Mouse (Mus musculus): ENCODE data around the gene Nprl2.

Gene Nprl2

DNA sequence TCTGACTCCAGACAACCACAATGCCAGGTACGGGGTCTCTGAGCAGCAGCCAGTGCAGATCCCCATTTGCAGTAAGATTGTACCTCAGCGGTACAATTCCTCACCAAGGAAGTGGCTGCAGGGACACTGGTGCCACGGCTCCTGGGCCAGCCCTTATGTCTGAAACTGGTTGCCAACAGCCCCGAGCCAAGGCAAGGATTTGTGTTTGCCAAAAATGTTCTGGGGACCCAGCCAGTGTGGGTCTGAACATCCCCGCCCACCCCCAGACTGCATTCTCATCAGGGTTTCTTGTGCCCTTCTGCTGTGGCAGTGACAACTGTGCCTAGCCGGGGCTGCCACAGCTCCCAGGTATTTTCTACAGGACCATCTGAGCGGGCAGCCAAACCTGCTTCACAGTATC, 3.8 kb upstream of the Nprl2 start:
- no peak for DNase-seq

GRCm38 (mm10) chr9:107538711-107539110, 3.3 kb upstream of the Nprl2 start:
- no peak for DNase-seq

DNA sequence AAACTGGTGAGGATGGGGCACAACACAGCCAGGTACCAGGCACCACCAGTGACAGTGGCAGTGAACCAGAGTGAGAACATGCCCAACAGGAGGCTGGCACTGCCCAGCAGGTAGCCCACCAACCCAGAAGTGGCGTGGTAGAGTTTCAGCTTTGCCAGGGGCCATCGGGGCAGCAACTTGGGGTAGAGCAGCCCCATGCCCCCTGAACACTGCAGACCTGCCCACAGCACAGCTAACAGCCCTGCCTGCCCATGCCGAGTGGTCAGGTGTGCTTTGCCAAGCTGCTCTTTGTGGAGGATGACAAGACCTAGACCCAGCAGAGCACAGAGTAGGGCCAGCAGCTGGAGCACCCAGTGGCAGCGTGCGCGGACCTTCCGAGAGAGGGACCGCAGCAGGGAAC, 2.1 kb upstream of the Nprl2 start:
- DNase-seq: no peak

- DNase-seq: no peak
Observed at GRCm38 (mm10) chr9:107540420-107540819, 1.6 kb upstream of the Nprl2 start.

DNA sequence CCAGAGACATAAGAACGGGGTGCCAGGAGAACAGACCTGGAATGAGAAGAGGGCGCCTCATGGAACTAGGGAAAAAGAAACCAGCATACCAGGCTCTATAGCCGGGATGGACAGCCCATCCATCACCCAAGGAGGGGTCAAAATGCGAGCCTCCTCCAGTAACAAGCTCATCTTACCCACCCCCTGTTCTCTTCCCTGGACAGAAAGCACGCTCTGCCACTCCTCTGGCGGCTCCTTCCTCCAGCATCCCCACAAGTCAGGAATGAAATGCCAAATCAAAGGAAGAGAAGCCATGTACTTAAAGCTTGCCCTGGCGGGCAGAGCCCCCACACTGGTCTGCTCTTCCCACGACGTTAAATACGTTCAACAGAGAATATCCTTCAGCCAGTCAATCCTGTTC, 1.0 kb upstream of the Nprl2 start:
- DNase-seq: no peak

DNA sequence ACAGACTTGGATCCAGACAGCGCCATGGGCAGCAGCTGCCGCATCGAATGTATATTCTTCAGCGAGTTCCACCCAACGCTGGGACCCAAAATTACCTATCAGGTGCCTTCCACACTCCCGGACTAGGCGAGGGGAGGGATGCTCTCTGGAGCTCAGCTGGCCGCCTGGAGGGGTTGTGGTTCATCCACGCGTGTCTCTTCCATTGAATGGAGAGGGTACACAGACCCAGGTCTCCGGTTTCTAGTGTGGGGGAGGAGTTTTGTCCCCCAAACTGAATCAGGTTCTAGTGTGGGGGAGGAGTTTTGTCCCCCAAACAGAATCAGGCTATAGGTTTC, 293 bp downstream of the Nprl2 start:
- DNase-seq: no peak

DNA sequence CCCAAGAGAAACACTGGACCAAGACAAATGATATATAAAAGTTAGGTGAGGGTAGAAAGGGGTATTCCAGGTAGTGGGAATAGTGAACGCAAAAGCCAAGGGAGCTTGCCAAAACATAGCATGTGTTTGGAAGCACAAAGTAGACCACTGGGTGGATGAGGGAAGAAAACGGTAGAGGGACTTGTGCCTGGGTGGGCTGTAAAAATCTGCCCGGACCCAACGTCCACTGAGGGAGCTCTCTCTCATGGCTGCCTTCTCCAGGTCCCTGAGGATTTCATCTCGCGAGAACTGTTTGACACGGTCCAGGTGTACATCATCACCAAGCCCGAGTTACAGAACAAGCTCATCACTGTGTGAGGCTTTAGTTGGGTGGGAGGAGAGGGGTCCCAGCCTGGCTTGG, 695 bp downstream of the Nprl2 start:
- no peak for DNase-seq

DNA sequence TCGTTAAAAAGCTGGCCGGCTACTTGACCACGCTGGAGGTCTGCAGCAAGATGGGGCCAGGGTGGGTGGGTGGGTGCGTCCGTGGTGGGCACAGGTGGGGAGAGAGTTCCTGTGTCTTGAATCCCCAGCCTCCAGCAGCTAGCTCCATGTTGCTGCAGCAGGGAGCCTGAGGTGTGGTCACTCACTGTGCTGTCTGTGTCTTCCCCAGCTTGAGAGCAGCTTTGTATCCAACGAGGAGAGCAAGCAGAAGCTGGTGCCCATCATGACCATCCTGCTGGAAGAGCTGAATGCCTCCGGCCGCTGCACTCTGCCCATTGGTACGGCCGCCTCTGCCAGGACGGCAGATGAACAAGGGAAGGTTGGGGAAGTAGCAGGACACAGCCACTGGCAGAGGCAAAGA, 1.3 kb downstream of the Nprl2 start:
- no peak for DNase-seq

- no peak for DNase-seq
Observed at GRCm38 (mm10) chr9:107544196-107544700, 2.2 kb downstream of the Nprl2 start.

DNA sequence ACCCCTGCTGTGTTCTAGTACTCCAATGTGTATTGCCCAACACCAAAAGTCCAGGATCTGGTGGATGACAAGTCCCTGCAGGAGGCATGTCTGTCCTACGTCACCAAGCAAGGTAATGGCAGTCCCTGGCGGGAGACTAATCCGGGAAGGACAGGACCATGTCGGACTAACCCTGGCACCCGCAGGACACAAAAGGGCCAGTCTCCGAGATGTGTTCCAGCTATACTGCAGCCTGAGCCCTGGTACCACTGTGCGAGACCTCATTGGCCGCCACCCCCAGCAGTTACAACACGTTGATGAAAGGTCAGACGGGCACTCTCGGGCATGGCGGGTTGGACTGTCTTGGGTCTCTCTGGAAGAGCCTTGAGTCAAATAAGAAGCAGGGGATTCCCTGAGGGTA, 2.7 kb downstream of the Nprl2 start:
- no peak for DNase-seq

DNA sequence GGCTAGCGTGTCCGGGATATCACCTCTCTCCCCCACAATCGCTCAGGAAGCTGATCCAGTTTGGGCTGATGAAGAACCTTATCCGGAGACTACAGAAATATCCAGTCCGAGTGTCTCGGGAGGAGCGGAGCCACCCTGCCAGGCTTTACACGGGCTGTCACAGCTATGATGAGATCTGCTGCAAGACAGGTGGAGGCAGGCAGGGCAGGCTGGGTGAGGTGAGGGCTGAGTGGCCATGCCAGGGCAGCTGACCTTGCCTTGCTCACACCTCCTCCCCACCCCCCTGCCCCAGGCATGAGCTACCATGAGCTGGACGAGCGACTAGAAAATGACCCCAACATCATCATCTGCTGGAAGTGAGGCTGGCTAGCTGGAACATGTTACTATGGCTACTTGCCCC, 3.2 kb downstream of the Nprl2 start:
- no peak for DNase-seq

DNA sequence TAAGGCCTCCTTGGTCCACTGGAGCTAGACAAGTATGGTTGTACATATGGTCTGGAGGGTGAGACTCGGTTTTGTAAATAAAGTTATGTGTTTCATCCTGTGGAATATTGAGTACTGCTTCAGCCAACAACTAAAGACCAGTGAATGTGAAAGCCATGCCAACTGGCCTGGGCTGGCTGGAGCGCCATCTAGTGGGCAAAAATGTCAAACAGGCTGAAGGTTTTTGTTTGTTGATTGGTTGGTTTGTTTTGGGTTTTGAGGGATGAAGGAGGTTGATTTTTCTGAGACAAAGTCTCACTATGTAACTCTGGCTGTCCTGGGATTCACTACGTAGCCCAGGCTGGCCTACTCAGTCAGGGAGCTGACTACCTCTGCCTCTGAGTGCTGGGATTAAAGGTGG, 3.6 kb downstream of the Nprl2 start:
- DNase-seq: peak; percentile 86

GRCm38 (mm10) chr9:107547026-107547425, 5.0 kb downstream of the Nprl2 start, which contains the start of gene Zmynd10:
Gene Zmynd10, plus strand, starts transcription at chr9:107547298.
- DNase-seq: peak; percentile 96

DNA sequence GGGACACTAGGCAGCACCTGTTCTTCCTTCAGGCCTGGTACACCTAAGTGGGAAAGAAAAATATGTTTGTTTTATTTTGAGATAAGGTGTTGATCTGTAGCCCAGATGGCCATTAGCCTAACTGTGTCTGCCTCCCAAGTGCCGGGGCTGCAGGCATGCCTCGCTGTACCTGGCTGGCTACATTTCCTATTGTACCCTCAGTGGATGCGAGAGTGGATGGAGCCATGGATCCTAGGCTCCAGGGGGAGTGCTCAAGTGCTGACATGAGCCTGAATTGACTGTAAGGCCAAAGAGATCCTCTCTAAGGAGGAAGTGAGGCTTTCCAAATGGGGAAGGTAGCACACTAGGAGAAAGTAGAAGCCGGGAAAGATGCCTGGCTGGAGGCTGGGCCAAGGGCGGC, 5.9 kb downstream of the Nprl2 start:
- DNase-seq: no peak

DNA sequence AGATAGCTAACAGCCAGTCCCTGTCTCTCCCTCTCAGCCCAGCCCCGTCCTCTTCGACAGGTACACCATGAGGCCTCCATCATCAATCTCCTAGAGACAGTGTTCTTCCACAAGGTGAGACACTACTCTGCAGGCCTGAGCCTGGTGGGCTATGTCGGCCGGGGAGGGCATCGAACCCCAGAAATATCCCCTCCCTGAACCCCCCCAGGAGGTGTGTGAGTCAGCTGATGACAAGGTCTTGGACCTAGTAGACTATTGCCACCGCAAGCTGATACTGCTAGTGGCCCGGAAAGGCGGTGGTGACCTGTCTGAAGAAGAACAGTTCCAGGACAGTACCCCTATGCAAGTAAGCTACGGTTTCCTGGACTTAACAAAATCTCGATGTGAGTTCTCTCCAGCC, 6.8 kb downstream of the Nprl2 start:
- DNase-seq: no peak

- no peak for DNase-seq
Observed at GRCm38 (mm10) chr9:107549297-107550074, 7.5 kb downstream of the Nprl2 start.

DNA sequence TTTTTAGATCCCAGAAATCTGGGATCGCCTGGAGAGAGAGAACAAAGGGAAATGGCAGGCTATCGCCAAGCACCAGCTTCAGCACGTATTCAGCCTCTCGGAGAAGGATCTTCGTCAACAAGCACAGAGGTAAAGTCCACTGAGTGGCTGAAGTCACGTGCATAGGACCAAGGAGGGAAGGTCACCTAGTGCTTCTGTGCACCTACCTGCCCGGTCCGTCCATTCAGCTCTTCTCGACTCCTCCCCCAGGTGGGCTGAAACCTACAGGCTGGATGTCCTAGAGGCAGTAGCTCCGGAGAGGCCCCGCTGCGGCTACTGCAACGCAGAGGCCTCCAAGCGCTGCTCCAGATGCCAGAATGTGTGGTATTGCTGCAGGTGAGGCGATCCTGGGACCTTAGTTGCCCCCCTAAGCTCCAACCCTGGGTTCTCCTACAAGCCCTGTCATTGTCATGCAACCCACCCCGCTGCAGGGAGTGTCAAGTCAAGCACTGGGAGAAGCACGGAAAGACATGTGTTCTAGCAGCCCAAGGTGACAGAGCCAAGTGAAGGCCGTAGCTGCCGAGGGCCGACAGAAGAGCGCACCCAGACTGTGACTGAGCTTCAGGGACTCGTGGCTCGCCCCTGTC, 8.6 kb downstream of the Nprl2 start:
- DNase-seq: peak; percentile 74

DNA sequence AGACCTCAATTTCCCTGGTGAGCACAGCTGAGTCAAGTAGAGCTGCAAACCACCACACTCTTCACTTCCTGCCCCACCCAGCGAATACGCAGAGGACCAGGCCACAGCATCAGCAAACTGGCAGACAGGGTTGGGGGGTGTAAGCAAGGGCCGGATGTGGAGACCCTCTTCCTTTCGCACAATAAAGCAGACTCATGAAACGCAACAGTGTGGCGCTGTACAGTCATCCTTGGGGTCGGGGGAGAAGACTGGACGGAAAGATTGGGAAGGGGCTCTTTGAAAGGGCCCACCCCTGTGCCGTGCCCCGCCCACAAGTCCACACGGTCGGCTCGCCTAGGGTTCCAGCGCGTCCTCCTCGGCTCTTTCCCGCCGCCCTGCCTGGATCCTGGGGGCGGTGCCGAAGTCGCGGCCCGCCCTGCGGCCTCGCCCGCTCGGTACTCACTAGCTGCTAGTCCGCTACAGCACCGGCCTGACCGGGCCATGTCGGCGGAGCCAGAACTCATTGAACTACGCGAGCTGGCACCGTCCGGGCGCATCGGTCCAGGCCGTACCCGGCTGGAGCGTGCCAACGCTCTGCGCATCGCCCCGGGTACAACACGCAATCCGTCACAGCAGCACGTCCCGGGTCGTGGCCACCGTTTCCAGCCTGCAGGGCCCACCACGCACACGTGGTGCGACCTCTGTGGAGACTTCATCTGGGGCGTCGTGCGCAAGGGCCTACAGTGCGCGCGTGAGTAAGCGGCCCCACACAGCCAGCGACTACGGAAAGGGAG, 9.3 kb downstream of the Nprl2 start, which contains the start of gene Rassf1:
Gene Rassf1, plus strand, starts transcription at position 439 of the 773 bp plus-strand sequence.
- DNase-seq: peak; percentile 75

DNA sequence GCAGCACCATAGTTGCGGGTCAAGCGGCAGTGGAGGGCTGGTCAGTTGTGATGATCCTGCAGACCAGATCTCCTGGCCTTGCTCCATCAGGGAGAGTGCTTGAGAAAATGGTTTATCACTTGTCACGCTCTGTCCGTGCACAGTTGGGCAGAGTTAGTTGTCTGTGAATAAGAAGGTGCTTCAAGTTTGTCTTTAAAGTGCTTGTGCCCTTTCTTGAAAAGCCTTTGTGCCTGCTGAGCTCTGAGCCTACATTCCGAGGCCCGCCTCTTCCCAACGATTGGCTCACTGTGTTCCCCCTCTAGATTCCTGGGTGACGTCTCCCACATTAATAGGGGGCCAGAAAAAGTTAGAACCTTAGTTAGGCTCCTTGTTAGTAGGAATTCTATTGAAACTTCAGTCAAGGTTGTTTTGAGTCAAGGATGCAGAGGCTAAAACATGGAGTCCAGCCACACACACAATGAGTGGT, 9.9 kb downstream of the Nprl2 start:
- no peak for DNase-seq

DNA sequence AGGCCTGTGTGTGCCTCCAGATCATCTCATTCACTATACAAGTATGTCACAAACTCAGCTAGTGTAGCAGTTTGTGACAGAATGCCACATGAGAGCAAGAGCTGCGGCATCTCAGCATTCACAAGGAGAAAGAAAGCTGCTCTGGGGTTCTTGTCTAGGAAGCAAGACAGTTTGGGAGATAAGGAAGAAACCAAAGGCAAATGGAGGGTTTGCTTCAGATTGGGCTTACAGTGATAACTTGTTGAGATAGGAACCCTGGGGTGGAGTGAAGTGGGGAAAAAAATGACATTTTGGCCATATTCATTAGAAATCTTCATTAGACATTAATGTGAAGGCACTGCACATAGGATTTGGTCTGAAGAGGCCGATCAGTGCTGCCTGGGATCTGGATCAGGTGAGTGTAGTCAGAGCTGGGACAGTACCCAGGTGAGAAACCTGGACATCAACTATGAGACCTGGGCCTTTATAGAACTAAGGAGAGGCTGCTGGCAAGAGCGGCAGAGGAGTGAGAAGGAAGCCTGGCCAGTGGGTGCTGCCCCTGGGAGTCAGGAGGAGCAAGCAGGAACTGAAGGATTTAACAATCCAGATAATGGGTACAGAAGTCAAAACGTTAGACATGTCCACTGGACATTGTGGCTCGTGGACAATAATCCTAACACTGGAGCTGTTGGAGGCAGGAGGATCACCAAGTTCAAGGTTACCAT, 10.8 kb downstream of the Nprl2 start:
- no peak for DNase-seq

DNA sequence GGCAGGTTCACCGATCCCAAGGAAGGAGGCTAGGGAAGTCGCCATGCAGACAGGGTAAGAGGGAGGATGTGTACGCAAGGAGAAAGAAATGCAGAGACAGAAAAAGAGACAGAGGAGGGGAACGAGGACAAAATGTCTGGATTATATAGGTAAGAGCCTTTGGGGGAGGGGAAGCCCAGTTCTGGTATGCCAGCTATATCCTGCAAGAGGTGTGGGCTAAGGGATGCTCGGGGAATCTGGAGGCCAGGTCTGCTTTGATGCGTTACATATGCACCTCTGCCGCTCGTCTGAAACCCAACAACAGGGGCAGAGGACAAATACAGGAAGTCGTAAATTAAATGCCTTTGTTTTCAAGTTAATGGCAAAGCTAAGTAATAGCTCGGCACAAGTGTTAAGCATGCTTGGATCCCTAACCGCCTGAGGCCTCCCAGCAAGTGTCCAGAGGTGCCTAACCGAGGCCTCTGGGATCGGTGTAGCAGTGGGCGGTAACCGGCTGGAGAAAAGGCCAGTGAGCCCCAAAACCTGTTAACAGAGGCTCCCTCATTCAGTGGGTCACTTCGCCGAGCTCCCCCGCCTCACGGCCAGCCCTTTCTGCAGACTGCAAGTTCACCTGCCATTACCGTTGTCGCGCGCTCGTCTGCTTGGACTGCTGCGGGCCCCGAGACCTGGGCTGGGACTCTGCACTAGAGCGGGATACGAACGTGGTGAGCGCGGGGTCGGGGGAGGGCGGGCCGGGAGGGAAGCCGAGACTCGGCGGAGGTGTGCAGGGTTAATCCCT, 11.7 kb downstream of the Nprl2 start:
- no peak for DNase-seq

GRCm38 (mm10) chr9:107554319-107554825, 12.3 kb downstream of the Nprl2 start:
- peak; percentile 96 for DNase-seq
